Mouse (Mus musculus) gastrocnemius, adult 2 months (tissue): ENCODE data around the gene Cnnm3. TPM values are rescaled to one million over a fixed set of nuclear protein-coding genes. Genes with fewer than 3 reads are reported as not detected.

Experiments
- DNase-seq: peaks from one replicate; pipeline ENCODE4 v3.0.0; 2022
- H3K27ac ChIP-seq: fragments of 200-600 bp; 2 replicates; pipeline ENCODE4 v1.8.1; 2022; ENCODE audit warnings: mild to moderate bottlenecking
- H3K4me3 ChIP-seq: fragments of 200-600 bp; 2 replicates; pipeline ENCODE4 v1.8.1; 2022; ENCODE audit warnings: mild to moderate bottlenecking, moderate library complexity
- CTCF ChIP-seq: fragments of 200-600 bp; IDR thresholded peaks from 2 replicates; pipeline ENCODE4 v1.8.1; 2022; ENCODE audit warnings: antibody characterized with exemption, mild to moderate bottlenecking, moderate library complexity
- intact Hi-C: fragments of 180-260 bp; cut with DNase I; formaldehyde crosslinking; loops from one replicate; pipeline ENCODE4 v1.15.1; 2025
- total RNA-seq, 2 experiments: library from RNA; stranded (reverse); gene quantifications; 2 replicates each; pipeline ENCODE4 v1.2.3; 2021

Gene Cnnm3
- total RNA-seq, 2 experiments from 2014 or later, result 9.7 to 12.0 TPM

GRCm38 (mm10) chr1:36479903-36480899 lies 31.5 kb upstream of the Cnnm3 start:
- no peak for TF ChIP-seq CTCF
- no peak overlapping the region for H3K4me3 ChIP-seq
- no peak for DNase-seq
- H3K27ac ChIP-seq, result 0 out of 2 replicates have a peak overlapping the region, but pooled peaks have one; percentile 24
- intact Hi-C loops, result no loop called here

- intact Hi-C loops, result no loop called here
- TF ChIP-seq CTCF, result no peak
- DNase-seq, result no peak
- Histone ChIP-seq H3K27ac (no peak overlapping the region), H3K4me3 (no peak overlapping the region)
Observed at GRCm38 (mm10) chr1:36483825-36484224, 27.8 kb upstream of the Cnnm3 start.

- no peak for DNase-seq
- no peak overlapping the region for H3K27ac ChIP-seq
- H3K4me3 ChIP-seq, result no peak overlapping the region
- intact Hi-C loops, result no loop called here
- no peak for TF ChIP-seq CTCF
Observed at GRCm38 (mm10) chr1:36485080-36485479, 26.6 kb upstream of the Cnnm3 start.

DNA sequence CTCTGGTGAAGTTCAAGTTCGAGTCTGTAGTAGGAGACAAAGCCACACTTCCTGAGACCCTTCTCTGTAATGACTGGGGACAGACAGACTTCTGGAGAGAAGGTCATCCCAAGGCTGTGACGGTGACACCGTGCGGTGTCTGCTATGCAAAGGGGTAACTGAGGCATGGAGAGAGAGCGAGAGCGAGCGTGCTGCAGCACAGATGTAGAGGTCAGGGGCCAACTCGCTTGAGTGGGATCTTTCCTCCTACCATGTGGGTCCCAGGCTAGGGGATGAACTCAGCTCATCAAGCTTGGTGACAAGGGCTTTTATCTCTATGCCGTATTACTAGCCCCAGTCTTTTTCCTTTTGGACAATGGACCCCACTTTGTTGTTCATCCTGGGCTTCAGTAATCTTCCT lies 24.6 kb upstream of the Cnnm3 start:
- Histone ChIP-seq H3K4me3 (no peak overlapping the region), H3K27ac (no peak overlapping the region)
- intact Hi-C loops, result no loop called here
- no peak for TF ChIP-seq CTCF
- DNase-seq, result no peak

- no peak for DNase-seq
- no peak overlapping the region for H3K27ac ChIP-seq
- no peak for TF ChIP-seq CTCF
- intact Hi-C loops, result no loop called here
- H3K4me3 ChIP-seq, result no peak overlapping the region
Observed at GRCm38 (mm10) chr1:36489661-36490060, 22.0 kb upstream of the Cnnm3 start.

DNA sequence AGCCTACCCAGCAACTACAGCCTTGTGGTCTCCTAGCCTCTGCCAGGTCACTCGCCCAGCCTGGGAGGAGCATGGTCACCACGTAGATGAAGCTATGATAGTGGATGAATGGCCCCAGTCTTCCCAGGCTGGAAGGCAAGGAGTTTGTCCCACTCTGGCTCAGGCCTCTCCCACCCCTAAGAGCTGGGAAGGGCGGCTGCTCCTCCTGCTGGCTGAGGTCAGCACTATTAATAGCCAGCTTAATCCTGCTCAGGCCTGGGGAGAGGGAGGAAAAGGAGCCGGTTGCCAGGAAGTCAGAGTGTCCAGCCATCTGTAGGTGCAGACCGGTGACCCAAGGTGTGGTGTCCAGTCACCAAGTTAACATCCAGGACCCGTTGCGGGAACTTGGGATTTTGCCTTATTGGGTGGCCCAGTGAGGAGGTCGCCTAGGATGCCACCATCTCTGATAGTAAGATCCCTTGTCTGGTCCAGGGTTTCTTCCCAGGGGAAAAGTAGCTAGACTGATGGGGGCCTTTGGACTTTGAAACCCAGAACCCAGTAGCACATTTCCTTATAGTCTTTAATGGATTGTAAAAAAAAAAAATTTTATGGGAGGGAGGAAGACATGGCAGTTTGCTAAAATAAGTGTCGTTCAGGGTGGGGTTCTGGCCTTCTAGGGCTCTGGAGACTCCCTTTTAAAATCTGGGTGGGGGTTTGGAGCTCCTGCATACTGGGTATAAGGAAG lies 19.1 kb upstream of the Cnnm3 start:
- intact Hi-C loops, result loop anchor here (2.0 kb wide), 1 partner anchor 20 kb away; no protein-coding TSS in a partner anchor
- H3K27ac ChIP-seq, result peak overlapping the region; percentile 91

GRCm38 (mm10) chr1:36493299-36493698 lies 18.4 kb upstream of the Cnnm3 start:
- Histone ChIP-seq H3K4me3 (no peak overlapping the region), H3K27ac (peak overlapping the region; percentile 91)
- TF ChIP-seq CTCF, result no peak
- intact Hi-C loops, result loop anchor here (2.0 kb wide), 1 partner anchor 20 kb away; no protein-coding TSS in a partner anchor
- DNase-seq, result no peak

More for the DNA sequence above, 19.1 kb upstream of the Cnnm3 start:
- DNase-seq, result peak; percentile 85
- peak; percentile 54 for TF ChIP-seq CTCF
- H3K4me3 ChIP-seq, result peak overlapping the region; percentile 47

DNA sequence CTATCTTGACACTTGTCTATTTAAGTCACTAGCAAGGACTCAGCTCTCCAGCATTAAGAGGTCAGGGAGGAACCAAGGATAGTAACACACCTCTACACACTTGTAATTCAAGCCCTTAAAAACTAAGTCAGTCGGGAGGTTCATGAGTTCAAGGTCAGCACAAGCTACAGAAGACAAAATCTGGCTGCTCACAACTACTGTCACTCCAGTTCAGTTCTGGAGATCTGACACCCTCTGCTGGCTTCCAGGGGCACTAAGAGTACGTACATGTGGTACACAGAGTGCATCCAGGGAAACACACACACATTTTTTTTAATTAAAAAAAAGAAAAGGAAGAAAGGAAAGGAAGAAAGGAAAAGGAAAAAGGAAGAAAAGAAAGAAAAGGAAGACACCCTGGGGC lies 14.9 kb upstream of the Cnnm3 start:
- Histone ChIP-seq H3K27ac (peak overlapping the region; percentile 67), H3K4me3 (no peak overlapping the region)
- intact Hi-C loops, result loop anchor here (2.0 to 5.0 kb wide), 2 partner anchors 52 to 129 kb away; partner anchors contain the start of genes Kansl3 and Lman2l
- DNase-seq, result peak; percentile 52
- peak; percentile 58 for TF ChIP-seq CTCF

GRCm38 (mm10) chr1:36497312-36497711 lies 14.4 kb upstream of the Cnnm3 start:
- DNase-seq, result no peak
- H3K4me3 ChIP-seq, result no peak overlapping the region
- intact Hi-C loops, result loop anchor here (2.0 to 5.0 kb wide), 2 partner anchors 53 to 130 kb away; partner anchors contain the start of genes Kansl3 and Lman2l
- no peak for TF ChIP-seq CTCF
- peak overlapping the region; percentile 43; the same call in 1 of the 2 replicates for H3K27ac ChIP-seq

DNA sequence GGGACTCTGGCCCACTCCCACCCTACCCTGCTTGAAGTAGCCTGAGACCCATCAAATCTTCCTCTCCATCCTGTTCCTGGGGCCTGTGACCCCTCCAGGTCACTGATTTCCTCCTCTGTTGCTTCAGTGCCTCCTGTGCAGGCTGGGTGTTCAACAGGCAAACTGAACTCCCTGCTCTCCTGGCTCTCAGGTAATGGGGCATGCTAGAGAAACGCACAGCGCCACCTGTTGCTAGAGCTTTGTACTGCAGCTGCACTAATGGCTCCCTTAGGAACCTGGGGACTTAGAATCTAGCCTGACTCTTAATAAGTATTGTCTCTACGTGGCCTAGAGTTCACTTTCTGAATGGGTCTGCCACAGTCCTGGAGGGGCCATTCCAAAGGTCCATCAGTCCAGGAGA lies 10.4 kb upstream of the Cnnm3 start:
- DNase-seq, result peak; percentile 83
- H3K27ac ChIP-seq, result no peak overlapping the region
- TF ChIP-seq CTCF, result peak; percentile 98; the same call in 1 of the 2 replicates
- intact Hi-C loops, result loop anchor here (2.0 kb wide), 1 partner anchor 178 kb away; no protein-coding TSS in a partner anchor
- H3K4me3 ChIP-seq, result no peak overlapping the region

- no peak for TF ChIP-seq CTCF
- Histone ChIP-seq H3K27ac (no peak overlapping the region), H3K4me3 (no peak overlapping the region)
- DNase-seq, result no peak
- intact Hi-C loops, result no loop called here
Observed at GRCm38 (mm10) chr1:36508238-36508637, 3.4 kb upstream of the Cnnm3 start.

DNA sequence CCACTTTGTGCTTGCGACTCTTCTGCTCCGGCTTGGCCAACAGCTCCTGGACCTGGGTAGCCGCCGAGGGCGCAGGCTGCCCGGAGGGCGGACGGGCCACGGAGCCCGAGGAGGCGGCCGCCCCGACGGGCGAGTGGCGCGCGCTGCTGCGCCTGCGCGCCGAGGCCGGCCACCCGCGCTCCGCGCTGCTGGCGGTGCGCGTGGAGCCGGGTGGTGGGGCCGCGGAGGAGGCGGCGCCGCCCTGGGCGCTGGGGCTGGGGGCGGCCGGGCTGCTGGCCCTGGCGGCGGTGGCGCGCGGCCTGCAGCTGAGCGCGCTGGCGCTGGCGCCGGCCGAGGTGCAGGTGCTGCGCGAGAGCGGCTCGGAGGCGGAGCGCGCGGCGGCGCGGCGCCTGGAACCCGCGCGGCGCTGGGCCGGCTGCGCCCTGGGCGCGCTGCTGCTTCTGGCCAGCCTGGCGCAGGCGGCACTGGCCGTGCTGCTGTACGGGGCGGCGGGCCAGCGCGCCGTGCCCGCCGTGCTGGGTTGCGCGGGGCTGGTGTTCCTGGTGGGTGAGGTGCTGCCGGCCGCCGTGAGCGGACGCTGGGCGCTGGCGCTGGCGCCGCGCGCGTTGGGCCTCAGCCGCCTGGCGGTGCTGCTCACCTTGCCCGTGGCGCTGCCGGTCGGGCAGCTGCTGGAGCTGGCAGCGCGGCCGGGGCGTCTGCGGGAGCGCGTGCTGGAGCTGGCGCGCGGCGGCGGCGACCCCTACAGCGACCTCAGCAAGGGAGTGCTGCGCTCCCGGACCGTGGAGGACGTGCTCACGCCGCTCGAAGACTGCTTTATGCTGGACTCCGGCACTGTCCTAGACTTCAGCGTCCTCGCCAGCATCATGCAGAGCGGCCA lies 660 bp downstream of the Cnnm3 start:
- H3K4me3 ChIP-seq, result peak overlapping the region; percentile 99
- intact Hi-C loops, result no loop called here
- H3K27ac ChIP-seq, result peak overlapping the region; percentile 96
- DNase-seq, result peak; percentile 86
- peak; percentile 28; the same call in 1 of the 2 replicates for TF ChIP-seq CTCF
